Mouse (Mus musculus) limb, embryonic 15.5 days (tissue): ENCODE measurements at regions not wholly inside any gene's neighbourhood (a gene's known extent, or its start where the extent isn't known, plus 50 kb on each side); places are given as distances from the start of the nearest gene placed in this dataset.

Experiments
- ATAC-seq: fragments of 200-750 bp; cut with Nextera tagmentation; 2 replicates; pipeline ENCODE4 v1.8.0; 2017; ENCODE audit warnings: low read depth, moderate TSS enrichment; ENCODE audit not compliant: insufficient number of reproducible peaks, low FRiP score, low TSS enrichment
- H3K27ac ChIP-seq: fragments of 300-500 bp; sonication (generic); 2 replicates; pipeline ENCODE4 v1.5.1; 2015; ENCODE audit warnings: moderate library complexity, mild to moderate bottlenecking, inconsistent platforms
- H3K27me3 ChIP-seq: fragments of 300-500 bp; sonication (generic); 2 replicates; pipeline ENCODE4 v1.6.1; 2015; ENCODE audit warnings: inconsistent platforms
- H3K36me3 ChIP-seq: fragments of 300-500 bp; sonication (generic); 2 replicates; pipeline ENCODE4 v1.6.1; 2015; ENCODE audit warnings: inconsistent platforms
- H3K4me1 ChIP-seq: fragments of 300-500 bp; sonication (generic); 2 replicates; pipeline ENCODE4 v1.6.1; 2015; ENCODE audit warnings: inconsistent platforms
- H3K4me2 ChIP-seq: fragments of 300-500 bp; sonication (generic); 2 replicates; pipeline ENCODE4 v1.6.1; 2015; ENCODE audit warnings: mild to moderate bottlenecking, inconsistent platforms
- H3K4me3 ChIP-seq: fragments of 300-500 bp; sonication (generic); 2 replicates; pipeline ENCODE4 v1.5.1; 2015; ENCODE audit warnings: mild to moderate bottlenecking, inconsistent platforms
- H3K9ac ChIP-seq: fragments of 300-500 bp; sonication (generic); 2 replicates; pipeline ENCODE4 v1.6.1; 2015; ENCODE audit warnings: inconsistent platforms
- H3K9me3 ChIP-seq: fragments of 300-500 bp; sonication (generic); 2 replicates; pipeline ENCODE4 v1.6.1; 2016; ENCODE audit warnings: inconsistent platforms
- WGBS: fragments of 180-500 bp; shearing (Covaris S2); methylation state at CpG from one replicate; pipeline ENCODE4 v1.1.7; 2015; 5-methylcytosine and 5-hydroxymethylcytosine counted together

DNA sequence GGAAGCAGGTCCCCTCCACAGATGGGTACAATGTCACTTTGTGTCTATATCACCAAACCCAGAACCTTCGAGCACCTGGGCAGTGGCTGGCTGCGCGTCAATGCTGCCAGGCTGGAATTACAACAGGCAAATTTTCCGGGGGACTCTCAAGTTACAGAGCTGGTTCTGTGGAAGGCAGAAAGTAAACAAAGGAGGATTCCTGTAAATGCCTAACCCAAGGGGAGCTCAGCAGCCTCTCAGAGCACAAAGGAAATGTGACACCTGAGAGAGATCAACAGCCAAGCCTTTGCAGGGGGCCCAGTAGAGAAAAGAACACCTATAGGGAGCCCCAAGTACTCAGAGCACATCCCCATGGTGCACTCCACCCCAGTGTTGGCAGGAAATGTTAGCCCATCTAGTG lies 70.7 kb downstream of the Setd4 start:
- Histone ChIP-seq H3K9me3 (no peaks in the 10 kb centered on the region), H3K4me1 (0 out of 2 replicates have a peak, but pooled peaks cover 8% of the 10 kb centered on the region), H3K4me2 (no peak overlapping the region), H3K4me3 (no peak overlapping the region), H3K27me3 (no peaks in the 10 kb centered on the region), H3K9ac (no peak overlapping the region), H3K36me3 (no peaks in the 10 kb centered on the region), H3K27ac (no peak overlapping the region)
- WGBS, result 4% methylated on average over 4 of the region's 4 CpGs
- ATAC-seq, result no peak

DNA sequence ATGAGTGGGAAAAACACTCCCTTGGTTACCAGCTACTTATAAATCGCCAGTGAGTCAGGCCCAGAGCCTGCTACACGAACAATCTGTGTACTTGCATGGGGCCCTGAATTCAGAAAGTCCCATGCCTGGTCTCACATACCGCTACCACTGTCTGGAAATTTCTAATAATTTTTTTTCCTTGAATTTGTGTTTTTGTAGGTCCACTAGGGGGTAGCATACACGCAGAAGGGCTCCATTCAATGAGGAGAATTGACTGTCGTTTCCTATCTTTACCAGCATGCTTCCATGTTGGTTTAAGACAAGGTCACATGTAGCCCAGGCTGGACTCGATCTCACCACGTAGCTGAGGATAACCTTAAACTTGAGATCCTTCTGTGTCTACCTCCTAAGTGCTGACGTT lies 71.9 kb downstream of the Setd4 start:
- 0 out of 2 replicates have a peak, but pooled peaks cover 8% of the 10 kb centered on the region for H3K4me1 ChIP-seq
- no peak overlapping the region for H3K4me3 ChIP-seq
- H3K36me3 ChIP-seq, result no peaks in the 10 kb centered on the region
- H3K4me2 ChIP-seq, result no peak overlapping the region
- WGBS, result 78% methylated on average over 8 of the region's 8 CpGs
- no peaks in the 10 kb centered on the region for H3K27me3 ChIP-seq
- no peak for ATAC-seq
- H3K9ac ChIP-seq, result no peak overlapping the region
- no peaks in the 10 kb centered on the region for H3K9me3 ChIP-seq
- H3K27ac ChIP-seq, result no peak overlapping the region

DNA sequence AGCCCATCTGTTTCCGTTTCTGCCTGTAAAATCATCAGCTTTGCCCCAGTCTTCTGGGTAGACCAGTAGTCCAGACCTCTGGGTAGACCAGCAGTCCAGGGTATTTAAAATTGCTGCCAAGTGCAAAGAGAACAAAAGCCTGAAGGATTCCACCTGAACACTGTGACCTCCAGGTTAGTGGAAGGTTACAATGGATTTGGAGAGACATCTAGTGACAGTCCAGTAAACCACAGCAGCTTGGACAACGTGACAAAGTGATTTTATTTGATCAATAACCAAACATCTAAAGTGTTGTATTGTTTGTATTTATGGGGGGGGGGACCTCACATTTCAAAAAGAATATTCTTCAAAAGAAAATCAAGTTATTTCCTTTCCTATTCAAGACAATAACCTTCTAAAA lies 81.4 kb downstream of the Setd4 start:
- no peaks in the 10 kb centered on the region for H3K36me3 ChIP-seq
- no peak overlapping the region for H3K27ac ChIP-seq
- no peaks in the 10 kb centered on the region for H3K4me1 ChIP-seq
- no peaks in the 10 kb centered on the region for H3K27me3 ChIP-seq
- WGBS, result 67% methylated on average over 2 of the region's 2 CpGs
- no peak overlapping the region for H3K9ac ChIP-seq
- no peak overlapping the region for H3K4me3 ChIP-seq
- H3K4me2 ChIP-seq, result no peak overlapping the region
- no peaks in the 10 kb centered on the region for H3K9me3 ChIP-seq
- ATAC-seq, result no peak

DNA sequence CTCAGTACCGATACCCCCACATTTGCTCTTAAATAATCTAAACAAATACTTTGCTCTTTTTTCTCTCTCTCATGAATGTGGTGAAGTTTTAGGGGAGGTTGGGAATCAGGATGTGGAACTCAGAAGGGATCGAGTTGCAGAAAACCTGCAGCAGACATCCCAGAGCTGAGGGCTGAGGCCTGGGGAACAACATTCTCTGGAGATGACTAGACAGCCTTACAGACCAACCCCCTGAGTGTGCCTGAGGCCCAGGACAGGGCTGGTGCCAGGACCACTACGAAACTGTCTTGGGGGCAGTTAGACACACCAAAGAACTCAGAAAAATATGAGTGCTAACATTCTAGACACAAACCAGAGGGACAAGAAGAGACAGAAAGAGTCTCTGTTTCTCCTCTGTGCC lies 83.4 kb downstream of the Setd4 start:
- H3K9ac ChIP-seq, result no peak overlapping the region
- 60% methylated on average over 3 of the region's 3 CpGs for WGBS
- no peaks in the 10 kb centered on the region for H3K4me1 ChIP-seq
- no peak overlapping the region for H3K4me2 ChIP-seq
- ATAC-seq, result no peak
- H3K9me3 ChIP-seq, result no peaks in the 10 kb centered on the region
- H3K27ac ChIP-seq, result no peak overlapping the region
- H3K36me3 ChIP-seq, result no peaks in the 10 kb centered on the region
- no peak overlapping the region for H3K4me3 ChIP-seq
- no peaks in the 10 kb centered on the region for H3K27me3 ChIP-seq

- H3K9me3 ChIP-seq, result no peaks in the 10 kb centered on the region
These were observed 85.2 kb downstream of the Setd4 start for GRCm38 (mm10) chr16:93518620-93519019.

GRCm38 (mm10) chr16:93516793-93517192 lies 87.1 kb downstream of the Setd4 start:
- no peaks in the 10 kb centered on the region for H3K36me3 ChIP-seq
- no peaks in the 10 kb centered on the region for H3K4me1 ChIP-seq
- WGBS, result 49% methylated on average over 5 of the region's 5 CpGs
- H3K9ac ChIP-seq, result no peak overlapping the region
- no peak overlapping the region for H3K4me3 ChIP-seq
- no peaks in the 10 kb centered on the region for H3K9me3 ChIP-seq
- no peaks in the 10 kb centered on the region for H3K27me3 ChIP-seq
- no peak overlapping the region for H3K27ac ChIP-seq
- no peak overlapping the region for H3K4me2 ChIP-seq
- ATAC-seq, result no peak

More at GRCm38 (mm10) chr16:93518620-93519019, 85.2 kb downstream of the Setd4 start:
- Histone ChIP-seq H3K36me3 (no peaks in the 10 kb centered on the region), H3K9ac (no peak overlapping the region), H3K4me2 (no peak overlapping the region), H3K4me1 (no peaks in the 10 kb centered on the region), H3K27me3 (no peaks in the 10 kb centered on the region), H3K27ac (no peak overlapping the region), H3K4me3 (no peak overlapping the region)
- 73% methylated on average over 1 of the region's 1 CpGs for WGBS
- no peak for ATAC-seq

GRCm38 (mm10) chr16:93515456-93515941 lies 88.4 kb downstream of the Setd4 start:
- Histone ChIP-seq H3K9ac (no peak overlapping the region), H3K4me1 (no peaks in the 10 kb centered on the region), H3K27ac (no peak overlapping the region), H3K27me3 (no peaks in the 10 kb centered on the region), H3K4me2 (no peak overlapping the region), H3K9me3 (no peaks in the 10 kb centered on the region), H3K4me3 (no peak overlapping the region), H3K36me3 (no peaks in the 10 kb centered on the region)
- WGBS, result 67% methylated on average over 5 of the region's 5 CpGs
- ATAC-seq, result no peak

GRCm38 (mm10) chr16:93513616-93514041 lies 90.2 kb downstream of the Setd4 start:
- no peaks in the 10 kb centered on the region for H3K36me3 ChIP-seq
- no peak overlapping the region for H3K9ac ChIP-seq
- ATAC-seq, result no peak
- 79% methylated on average over 5 of the region's 5 CpGs for WGBS
- H3K27ac ChIP-seq, result no peak overlapping the region
- H3K27me3 ChIP-seq, result no peaks in the 10 kb centered on the region
- H3K9me3 ChIP-seq, result no peaks in the 10 kb centered on the region
- H3K4me1 ChIP-seq, result no peaks in the 10 kb centered on the region
- H3K4me2 ChIP-seq, result no peak overlapping the region
- H3K4me3 ChIP-seq, result no peak overlapping the region

DNA sequence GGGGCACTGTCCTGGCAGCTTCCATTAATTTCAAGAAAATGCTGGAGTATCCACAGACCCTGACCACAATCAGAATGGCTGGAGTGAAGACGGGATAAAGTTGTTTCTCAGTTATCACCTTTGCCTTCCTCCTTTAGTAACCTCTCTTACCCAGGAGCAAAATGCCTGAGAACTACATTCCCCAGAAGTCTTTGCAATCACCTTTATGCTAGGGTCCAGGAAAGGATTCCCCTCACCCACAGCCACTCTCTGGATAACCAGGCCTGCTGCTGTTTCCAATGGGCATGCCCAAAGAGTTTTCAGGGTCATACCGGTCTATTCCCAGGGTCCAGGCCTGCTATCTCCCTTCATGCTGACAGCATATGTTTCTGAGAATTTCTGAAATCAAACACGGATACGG lies 91.9 kb downstream of the Setd4 start:
- H3K9me3 ChIP-seq, result no peaks in the 10 kb centered on the region
- H3K4me1 ChIP-seq, result no peaks in the 10 kb centered on the region
- no peak overlapping the region for H3K4me3 ChIP-seq
- ATAC-seq, result no peak
- WGBS, result 82% methylated on average over 4 of the region's 4 CpGs
- H3K9ac ChIP-seq, result no peak overlapping the region
- no peak overlapping the region for H3K4me2 ChIP-seq
- no peaks in the 10 kb centered on the region for H3K27me3 ChIP-seq
- H3K27ac ChIP-seq, result no peak overlapping the region
- no peaks in the 10 kb centered on the region for H3K36me3 ChIP-seq

GRCm38 (mm10) chr16:93511517-93511916 lies 92.3 kb downstream of the Setd4 start:
- Histone ChIP-seq H3K27me3 (no peaks in the 10 kb centered on the region), H3K36me3 (no peaks in the 10 kb centered on the region), H3K9me3 (no peaks in the 10 kb centered on the region), H3K4me1 (no peaks in the 10 kb centered on the region), H3K27ac (no peak overlapping the region), H3K4me3 (no peak overlapping the region), H3K9ac (no peak overlapping the region), H3K4me2 (no peak overlapping the region)
- ATAC-seq, result no peak
- 3% methylated on average over 2 of the region's 2 CpGs for WGBS

DNA sequence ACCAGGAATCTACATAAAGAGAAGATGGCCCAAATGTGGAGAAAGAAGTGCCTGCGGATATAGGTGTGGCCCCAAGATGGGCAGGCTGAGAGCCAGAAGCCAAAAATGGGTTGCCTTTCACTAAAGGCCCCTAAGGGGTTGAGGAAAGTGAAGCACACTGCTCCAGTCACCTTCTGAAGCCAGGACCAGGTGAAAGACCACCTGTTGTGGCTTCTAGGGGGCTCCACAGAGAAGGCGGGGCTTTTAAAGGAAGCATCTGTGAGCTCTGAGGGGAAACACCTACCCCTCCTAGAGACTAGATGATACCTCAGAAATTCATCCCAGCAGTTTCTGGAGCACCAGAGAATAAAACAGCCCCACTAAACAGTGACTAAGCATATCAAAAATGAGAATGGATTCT lies 105.1 kb downstream of the Setd4 start:
- 89% methylated on average over 2 of the region's 2 CpGs for WGBS
- H3K36me3 ChIP-seq, result no peaks in the 10 kb centered on the region
- H3K9me3 ChIP-seq, result no peaks in the 10 kb centered on the region
- no peak overlapping the region for H3K4me3 ChIP-seq
- no peak overlapping the region for H3K4me2 ChIP-seq
- no peaks in the 10 kb centered on the region for H3K27me3 ChIP-seq
- no peak overlapping the region for H3K9ac ChIP-seq
- no peak for ATAC-seq
- H3K4me1 ChIP-seq, result peaks cover 2% of the 10 kb centered on the region
- no peak overlapping the region for H3K27ac ChIP-seq

DNA sequence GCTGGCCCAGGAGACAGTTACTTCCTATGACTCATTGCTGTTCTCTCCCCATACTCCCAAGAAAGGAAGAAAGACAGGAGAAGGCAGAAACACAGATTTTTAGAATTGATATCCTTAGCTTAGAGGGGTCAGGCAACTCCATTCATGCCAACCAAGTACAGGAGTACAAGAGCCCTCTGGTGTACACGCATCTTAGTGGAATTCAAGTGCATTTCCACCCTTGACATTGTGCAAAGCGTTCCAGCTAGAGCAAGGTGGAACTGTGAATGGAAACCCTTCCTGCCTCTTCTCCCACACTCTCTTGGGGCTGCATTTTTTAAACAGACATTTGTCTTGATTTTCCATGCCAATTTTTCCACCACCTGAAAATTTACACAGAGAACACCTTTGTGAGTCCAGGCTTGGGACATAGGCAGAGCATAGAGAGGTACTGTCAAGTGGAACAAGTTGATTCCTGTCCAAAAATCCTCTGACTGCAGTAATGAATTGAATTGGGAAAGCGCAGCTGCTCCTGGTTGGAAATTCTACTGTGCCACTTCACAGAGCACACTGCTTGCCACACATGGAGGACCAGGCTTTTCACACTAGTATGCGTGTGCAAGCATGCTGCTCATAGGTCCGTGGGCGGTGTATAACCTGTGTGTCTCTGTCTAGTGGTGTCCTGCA lies 110.4 kb downstream of the Setd4 start:
- no peak overlapping the region for H3K4me2 ChIP-seq
- H3K27me3 ChIP-seq, result no peaks in the 10 kb centered on the region
- WGBS, result 64% methylated on average over 6 of the region's 6 CpGs
- no peaks in the 10 kb centered on the region for H3K36me3 ChIP-seq
- H3K9me3 ChIP-seq, result no peaks in the 10 kb centered on the region
- H3K4me3 ChIP-seq, result no peak overlapping the region
- H3K9ac ChIP-seq, result no peak overlapping the region
- peak overlapping the region; percentile 60; the same call in 1 of the 2 replicates for H3K27ac ChIP-seq
- peaks cover 10% of the 10 kb centered on the region for H3K4me1 ChIP-seq
- ATAC-seq, result no peak
